Mouse (Mus musculus) thymus, postnatal 25 days (tissue): Measurements from ENCODE around the gene Depdc1b.

Experiments
- DNase-seq: peaks from one replicate; pipeline ENCODE4 v3.0.0; 2022

Gene Depdc1b

DNA sequence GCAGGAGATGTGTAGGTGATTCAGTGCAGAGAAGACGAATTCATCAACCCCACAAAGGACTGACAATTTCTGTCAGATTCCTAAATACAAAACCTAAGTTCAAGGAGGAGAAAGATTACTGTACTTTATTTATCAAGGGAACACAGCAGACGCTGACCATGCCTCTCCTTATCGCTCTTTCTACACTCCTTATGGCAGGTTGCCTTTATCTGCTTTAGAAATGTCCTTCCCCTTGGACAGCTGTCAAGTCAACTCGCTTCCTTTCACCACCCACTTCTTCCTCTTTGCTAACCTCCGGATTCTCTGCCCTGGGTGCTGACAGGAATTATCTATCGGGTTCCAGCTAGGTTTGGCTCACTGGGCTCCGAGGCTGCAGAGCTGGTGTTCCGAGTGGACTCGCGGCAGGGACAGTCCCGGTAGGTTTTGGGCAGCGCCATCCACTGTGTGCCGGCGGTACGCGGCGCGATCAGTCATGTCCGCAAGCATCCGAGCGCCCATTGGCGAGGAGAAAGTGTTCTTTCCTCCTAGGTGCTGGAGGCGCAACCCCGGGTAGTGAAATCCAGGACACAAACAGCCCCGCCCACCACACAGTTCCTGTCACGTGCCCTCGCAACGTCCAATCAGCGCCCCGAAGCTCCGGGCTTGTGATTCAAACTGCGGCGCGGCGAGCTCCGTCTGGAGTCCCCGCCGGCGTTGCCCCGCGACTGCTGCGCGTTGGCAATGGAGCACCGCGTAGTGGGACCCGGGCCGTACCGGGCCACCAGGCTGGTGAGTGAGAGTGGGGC lies at the start of gene Depdc1b:
Gene Depdc1b (plus strand): TSS at position 631 of the 785 bp plus-strand sequence.
- DNase-seq, result peak; percentile 97

DNA sequence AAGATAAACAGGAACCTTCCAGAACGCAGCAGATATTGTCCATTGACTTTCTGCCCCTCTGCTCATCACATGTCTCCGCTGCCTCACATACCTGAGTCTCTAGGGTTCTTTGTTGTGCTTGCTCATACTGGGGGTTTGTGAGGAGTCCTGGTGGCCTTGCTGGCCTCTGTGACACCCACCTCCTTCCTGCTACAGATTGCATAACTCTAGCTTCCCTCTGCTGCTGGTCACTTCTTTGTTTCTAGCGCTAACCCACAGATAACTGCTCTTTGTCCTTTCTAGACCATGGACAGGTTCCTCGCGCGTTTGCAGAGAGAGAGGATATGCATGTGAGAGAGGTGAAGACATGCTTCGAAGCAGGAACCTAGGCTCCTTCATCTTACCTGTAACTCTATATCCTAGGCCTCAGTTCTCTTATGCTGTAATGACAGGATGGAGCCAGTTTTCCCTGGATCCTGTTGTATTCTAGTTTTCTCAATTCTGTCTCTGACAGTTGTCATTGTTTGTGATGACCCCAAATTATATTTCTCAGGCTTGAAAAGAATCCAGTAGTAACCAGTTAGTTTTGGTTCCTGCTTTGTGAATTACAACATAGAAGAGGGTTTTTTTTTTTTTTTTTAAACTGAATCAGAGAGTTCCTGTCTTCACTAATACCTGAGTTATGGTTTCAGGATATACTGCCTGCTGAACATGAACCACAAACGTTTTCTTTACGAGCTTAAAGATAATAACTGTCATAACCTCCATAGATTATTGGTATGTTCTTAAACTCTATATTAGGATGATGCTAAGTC lies 48.1 kb upstream of the Depdc1b start:
- DNase-seq, result no peak

DNA sequence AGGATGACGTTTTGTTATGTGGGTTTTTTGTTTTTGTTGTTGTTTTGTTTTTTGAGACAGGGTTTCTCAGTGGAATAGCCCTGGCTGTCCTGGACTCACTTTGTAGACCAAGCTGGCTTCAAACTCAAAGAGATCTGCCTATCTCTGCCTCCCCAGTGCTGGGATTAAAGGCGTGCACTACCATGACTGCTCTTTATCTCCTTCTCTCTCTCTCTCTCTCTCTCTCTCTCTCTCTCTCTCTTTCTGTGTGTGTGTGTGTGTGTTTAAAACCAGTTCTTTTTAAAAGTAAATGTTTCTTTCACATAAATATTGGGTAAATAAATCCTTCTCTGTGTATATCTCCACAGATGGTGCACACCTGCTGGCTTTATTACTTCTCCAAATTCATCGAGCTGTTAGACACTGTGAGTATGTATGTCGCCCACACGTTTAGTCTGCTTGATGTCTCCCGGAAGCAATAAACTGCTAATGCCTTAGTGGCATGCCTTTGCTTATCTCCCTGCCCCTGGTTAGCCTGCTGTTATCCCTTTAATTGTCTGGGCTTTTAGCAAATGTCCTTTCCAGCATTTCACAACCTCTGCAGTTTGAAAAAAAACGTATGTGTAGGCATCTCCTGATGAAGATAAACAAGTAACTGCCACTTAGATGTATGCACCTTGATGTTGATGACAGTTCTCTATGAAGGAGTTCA lies 44.5 kb upstream of the Depdc1b start:
- no peak for DNase-seq

DNA sequence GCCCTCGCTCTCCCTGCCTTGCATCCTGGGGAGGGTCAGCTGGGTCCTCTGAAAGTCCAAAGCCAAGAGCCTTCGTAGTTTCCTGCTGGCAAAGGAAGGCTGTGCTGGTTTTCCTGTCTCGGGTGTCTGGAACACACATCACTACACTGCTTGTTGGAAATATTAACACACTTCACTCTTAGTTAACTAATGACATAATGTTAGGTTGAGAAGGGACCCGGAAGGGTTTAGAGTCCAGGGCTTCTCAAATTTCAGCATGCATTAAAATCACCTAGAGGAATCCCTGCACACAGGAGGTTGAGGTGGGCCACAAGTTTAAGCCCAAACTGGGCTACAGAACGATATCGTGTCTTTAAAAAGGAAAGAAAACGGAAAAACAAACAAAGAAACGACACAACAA lies 43.8 kb upstream of the Depdc1b start:
- no peak for DNase-seq

DNA sequence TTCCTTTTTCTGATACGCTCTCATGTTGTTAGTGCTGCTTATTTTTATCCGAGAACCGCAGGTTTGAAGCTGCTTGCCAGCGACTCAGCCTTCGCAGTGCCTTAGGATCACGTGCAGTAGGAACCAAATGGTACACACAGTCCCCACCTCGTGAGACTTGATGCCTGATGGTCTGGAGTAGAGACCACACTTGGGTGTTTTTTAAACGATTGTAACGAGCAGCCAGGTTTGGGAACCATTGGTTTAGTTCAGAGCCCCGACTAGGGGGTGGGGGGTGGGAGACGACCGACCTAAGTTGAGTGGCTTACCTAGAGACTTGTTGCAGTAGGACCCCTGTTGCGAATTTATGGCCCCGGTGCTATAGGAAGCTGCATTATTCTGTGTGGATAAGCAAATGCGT lies 43.1 kb upstream of the Depdc1b start:
- DNase-seq, result no peak

DNA sequence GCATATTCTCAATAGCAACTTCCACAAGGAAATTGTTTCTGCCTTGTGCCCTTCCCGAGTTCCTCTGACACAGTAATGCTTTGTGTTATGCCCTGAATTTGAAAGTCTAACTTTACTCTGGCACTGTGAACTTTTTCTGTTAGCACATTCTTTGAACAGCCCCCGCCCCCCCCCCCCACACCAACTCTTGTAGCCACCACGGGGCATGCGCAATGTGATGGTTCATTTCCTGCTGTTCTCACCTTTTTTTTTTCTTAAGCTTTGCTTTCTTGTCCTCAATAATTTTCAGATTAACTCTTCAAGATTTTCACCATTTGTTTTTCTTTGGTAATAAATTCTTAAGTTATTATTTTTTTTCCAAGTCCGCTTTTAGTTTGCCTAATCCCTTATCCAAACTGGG lies 42.7 kb upstream of the Depdc1b start:
- DNase-seq, result no peak

DNA sequence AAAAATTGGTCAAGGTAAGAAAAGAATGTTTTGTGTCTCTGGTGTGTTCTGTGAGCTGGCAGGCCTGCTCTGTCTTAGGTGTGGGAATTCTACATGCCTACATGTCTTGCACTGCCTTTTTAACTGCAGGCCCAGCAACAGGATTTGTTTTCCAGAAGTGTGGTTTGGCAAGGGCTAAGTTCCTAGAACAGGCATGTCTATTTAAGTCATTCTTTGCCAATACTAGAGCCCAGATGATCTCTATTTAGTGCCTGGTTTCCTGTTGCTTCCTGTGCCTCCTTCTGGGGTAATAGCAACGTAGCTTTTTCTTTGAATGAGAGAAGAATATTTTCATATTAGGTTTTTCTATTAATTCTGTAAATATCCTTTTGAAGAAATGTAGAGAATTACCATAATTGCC lies 39.6 kb upstream of the Depdc1b start:
- no peak for DNase-seq

DNA sequence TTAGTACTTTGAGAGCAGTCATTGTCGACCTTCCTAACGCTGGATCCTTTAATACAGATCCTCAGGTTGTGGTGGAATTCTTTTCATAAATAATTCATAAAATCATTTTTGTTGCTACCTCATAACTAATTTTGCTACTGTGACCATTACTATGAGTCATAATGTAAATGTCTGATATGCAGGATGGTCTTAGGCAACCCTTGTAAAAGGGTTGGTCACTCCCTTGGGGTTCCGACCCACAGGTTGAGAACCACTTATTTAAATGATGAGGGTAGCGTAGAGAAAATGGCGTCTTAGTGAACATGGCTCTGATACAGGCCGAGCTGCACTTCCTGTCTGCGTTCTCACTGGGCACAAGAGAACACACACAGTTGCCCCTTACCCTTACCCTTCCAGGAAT lies 38.8 kb upstream of the Depdc1b start:
- DNase-seq, result no peak

DNA sequence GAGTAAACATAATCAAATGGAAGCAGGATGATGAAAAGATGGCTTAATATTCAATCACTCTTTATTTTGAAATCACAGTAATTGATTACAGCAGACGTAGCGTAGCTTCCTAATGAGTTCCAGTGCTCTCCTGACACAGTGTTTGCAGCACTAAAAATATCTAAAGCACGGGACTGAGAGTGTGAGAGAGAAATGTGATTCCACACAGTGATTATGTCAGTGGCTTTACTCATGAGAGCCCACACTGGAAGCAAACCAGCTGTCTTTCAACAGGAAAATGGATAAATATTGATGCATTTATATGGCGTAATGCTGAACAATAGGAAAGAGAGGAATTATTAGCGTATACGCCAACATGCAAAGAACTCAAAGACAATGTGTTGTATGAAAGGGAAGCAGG lies 37.5 kb upstream of the Depdc1b start:
- no peak for DNase-seq

DNA sequence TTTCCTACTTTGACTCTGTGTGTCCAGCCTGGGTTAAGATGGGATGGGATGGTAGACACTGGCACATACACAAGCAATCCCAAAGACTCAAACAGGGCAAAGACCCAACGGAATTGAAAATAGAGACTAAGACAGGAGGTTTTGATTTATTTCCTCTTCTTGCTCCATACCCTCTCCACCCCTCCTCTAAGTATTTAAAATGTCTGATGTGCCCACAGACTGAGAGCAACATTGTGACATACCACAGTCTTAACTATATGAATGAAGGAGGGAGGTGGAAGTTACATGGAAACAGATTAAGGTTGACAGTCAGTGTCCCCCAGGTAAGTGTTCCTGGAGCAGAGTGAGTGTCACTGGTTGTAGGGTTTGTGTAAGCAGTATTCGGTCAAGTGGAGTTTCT lies 31.8 kb upstream of the Depdc1b start:
- DNase-seq, result no peak

DNA sequence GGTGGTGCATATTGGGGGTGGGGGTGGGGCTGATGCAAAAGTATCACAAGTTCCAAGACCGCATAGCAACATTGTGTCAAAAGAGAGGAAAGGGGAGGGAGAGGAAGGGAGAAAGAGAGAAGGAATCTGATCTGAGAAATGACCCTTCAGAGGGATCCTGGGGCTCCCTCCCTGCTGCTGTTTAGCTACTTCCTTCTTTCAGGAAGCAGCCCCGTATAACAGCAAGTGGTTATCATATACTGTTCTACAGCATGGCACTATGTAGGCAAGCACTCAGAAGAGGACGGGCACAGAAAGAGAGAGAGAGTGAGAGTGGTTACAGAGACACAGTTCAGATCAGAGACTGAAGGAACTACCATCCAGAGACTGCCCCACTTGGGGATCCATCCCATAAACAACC lies 28.2 kb upstream of the Depdc1b start:
- DNase-seq, result no peak

DNA sequence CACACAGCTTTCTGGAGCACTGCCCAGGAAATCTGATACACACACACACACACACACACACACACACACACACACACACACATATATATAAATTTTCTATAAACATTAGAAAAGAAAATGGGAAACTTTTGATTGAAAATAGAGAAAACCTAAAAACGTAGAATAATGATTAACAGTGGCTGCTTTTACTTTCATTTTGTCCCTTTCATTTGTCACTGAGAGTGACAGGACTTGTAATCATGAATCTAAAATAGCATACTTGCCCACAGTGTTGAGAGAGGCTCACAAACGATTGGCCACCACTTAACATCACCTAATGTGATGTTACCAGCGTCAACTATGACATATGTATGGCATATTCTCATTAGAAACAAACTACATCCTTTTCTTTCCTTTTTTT lies 26.7 kb upstream of the Depdc1b start:
- DNase-seq, result no peak

DNA sequence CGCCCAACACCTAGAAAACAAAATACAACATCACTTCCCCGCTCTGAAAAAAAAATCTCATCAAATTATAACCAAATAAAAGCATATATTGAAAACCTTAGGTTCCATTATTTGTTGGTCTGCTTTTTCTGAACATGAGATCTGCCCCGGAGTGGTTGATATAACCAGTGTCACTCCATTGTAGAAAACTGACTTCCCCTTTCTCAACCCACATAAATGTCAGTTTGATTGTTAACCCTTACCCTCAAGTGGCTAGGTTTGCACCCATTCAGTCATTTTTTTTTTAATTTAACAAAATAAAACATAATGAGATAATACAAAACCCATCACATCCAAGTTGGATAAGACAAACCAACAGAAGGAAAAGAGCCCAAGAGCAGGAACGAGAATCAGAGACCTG lies 25.8 kb upstream of the Depdc1b start:
- DNase-seq, result no peak

DNA sequence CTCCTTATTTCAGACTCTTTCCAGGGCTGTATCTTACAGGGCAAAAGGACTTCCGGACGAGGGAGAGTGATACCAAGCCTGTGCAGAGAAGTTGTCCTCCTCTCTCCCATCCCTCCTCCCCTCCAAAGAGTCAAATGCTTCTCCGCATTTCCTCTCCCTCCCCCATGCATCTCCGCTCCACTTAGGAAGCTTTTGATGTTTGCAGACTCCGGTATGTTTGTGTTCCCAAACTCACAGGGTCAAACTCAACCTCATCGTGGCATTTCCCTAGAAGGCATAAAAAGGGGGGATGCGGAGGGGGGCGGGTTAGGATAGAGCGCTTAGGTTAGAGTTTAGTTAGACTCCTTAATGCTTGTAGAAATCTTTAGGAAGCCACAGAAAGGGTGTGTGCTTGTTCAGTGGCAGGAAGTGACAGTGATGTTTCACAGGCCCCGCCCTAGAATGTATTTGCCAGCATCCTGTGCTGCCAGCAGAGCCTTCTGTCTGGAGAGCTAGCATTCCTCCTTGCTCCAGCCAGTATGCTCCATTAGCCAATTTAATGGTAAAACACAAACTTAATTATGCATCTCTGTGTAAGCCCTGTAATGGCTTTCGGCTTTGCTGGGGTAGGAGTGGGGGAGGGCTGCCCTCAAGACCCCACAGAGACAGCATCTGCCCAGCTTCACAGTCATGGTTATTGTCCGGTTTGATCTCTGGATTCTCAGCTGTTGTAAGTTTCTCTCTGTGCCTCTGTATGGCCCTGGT lies 18.6 kb upstream of the Depdc1b start:
- DNase-seq, result peak; percentile 72

DNA sequence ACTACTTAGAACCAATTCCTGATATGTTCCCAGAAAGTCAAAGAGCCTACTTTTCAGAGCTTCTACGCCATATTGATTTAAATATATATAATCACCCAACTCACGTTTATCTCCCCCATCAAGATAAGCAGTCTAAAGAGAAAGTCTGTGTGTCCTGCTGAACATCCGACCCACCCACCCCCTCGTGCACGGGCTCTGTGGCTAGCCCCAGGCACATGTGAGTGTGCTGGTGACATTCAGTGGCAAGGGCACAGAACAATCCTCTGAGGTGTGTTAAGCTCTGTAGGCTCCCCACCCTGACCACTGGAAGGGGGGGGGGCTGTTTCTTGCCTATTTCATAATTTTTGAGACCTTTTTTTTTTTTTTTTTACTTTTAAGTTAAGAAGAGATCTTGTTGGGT lies 17.9 kb upstream of the Depdc1b start:
- no peak for DNase-seq

DNA sequence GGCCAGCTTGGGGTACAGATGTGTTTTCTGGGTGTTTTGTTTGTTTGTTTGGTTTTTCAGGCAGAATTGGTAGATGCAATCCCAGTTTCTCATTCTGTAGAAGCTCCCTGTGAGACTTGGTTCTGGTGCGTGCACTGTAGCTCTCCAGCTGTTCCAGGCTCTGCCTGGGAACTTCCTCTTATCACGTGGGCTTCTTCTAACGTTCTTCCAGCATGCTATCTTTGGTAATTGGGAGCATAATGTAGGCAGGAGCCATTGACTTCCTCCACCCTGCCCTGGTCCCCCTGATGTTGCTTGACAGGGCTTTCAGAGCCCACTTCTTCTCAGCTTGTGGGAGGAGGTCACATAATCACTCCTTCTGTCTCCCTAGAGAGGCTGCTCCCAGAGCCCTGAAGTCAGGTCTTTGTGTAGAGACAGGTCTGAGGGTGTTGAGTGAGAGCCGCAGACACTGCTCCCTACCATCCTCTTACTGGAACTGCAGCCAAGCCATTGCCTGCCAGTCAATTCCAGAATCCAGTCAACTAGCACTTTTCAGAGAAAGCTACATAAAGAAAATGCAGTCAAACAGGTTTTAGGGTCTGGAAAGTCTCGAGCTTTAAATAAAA lies 15.7 kb upstream of the Depdc1b start:
- DNase-seq, result no peak

DNA sequence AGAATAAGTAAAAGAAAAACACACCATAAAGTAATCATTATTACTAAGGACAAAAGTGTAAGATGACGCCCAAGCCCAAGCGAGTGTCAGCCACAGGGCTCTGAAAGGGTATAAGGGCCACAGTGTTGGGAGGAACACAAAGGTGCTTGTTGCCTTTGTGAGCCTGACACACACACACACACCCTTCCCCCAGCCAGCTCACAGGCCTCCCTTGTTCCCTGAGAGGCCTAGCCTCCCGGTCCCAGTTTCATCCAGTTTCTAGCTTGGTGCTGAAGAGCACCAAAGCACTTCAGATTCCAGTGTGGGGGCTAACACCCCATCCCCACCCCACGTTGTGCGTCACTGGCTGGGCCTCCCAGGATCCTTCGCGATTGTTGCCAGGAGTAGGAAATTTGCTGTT lies 14.7 kb upstream of the Depdc1b start:
- no peak for DNase-seq

DNA sequence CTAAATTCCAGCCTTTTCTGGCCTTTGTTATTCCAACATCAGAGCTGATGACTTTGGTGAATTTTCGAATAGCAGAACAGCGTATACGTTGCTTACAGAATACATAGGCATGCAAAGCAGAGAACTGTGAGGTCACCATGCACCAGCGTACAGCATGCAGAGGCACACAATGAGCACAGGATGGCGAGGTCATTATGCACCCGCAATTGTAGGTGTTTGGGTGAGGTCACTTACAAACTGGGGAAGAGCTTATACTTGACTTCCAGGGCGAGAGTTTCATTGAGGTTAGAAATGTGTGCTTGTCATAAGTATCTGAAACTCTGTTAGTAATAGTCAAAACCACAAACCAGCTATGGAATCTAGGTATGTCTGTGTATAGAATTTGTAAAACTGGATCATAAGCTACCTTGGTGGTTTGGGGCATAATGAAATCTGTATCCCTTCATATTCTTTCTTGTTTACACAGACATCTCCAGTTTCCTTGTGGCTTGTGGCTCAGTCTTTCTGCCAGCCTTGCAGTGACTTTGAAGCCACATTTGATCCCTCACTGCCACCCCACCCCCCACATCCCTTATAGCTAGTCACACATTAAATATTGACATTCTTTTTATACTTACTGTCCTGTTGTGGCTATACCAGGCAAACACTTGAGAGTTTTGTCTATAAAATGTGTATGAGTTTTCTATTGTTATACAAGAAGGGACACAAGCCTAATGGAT lies 13.0 kb upstream of the Depdc1b start:
- peak; percentile 20 for DNase-seq

DNA sequence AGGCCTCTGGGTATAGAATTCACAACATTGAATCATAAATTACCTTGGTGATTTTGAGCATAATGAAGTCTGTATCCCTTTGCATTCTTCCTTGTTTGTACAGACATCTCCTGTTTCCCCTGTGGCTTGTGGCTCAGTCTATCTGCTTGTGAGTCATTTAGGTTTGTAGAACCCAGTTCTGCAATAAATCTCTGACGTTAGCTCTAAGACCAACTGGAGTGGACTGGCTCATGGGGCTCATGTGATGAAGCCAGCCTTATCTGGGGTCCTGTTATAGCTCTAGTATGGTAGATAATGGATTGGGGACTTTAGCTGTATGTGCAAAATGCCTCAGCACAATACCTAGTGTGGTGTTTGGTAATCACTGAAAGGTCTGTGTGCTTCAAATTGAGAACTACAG lies 12.3 kb upstream of the Depdc1b start:
- DNase-seq, result no peak

DNA sequence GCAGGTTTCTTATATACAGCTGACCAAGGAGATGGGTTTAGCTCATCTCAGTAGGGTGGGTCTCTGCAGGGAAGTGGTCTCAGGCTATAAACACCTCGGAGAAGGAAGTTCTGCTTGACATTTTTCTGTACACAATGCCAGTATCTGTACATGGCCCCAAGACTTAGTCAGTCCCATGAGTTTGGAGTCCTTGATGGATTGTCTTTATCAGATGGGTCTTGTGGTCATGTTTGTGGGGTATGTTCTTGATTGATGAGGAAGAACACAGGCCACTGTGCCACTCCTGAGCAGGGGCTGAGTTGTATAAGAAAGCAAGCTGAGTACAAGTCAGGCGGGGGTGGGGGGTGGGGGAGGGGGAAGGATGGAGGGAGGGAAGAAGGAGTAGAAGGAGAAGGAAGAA lies 11.5 kb upstream of the Depdc1b start:
- DNase-seq, result no peak

DNA sequence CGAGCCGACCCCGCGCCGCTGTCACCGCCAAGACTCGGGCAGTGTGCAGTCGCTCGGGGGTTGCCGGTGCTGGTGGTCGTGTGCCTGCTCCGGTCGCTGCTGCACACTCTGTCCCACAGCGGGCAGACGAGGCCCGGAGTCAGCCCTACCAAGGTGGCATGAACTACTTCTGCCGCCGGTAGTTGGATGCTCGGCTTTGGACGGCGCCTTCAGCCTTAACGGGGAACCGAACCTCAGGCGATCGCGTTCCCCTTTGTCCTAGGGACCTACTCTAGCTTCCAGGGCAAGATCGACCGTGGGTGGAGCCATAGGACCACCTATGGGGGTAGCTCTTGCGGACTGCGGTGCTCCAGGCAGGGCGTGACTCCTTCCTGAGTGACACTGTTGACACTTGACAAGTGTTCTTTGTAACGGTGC lies 363 bp downstream of the Depdc1b start:
- DNase-seq, result peak; percentile 48

DNA sequence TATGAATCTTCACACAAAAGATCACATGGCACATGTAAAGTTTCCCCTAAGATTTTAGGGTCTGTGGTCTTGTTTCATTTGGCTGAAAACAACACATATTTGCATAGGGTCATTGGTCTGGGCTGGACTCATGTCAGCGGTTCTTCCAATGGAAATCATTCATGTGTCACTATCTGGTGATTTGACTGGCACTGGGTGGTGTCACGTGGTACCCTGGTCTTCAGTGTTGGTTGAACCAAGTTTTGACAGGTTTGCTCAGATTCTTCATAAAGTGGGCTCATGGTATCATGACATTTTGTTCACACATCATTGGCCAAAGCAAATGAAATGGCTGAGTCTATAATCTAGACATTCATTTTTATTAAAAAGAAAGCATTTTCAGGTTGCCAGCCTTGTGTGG lies 1.3 kb downstream of the Depdc1b start:
- DNase-seq, result no peak
